Mouse (Mus musculus): ENCODE data around the gene Col23a1. TPM values are rescaled to one million over a fixed set of nuclear protein-coding genes. Genes with fewer than 3 reads are reported as not detected.
A peak's percentile ranks its signal among the peaks of the same experiment; 100 is the strongest.
"Not testable (repeated sequence)": the region's sequence is repeated elsewhere in the genome, so short reads cannot be mapped to it uniquely, and the experiment has no call there.

The Col23a1 gene
- total RNA-seq, 2 experiments from 2014 or later: 11.1 to 11.3 TPM

GRCm38 (mm10) chr11:51606447-51607095 lies 316.9 kb downstream of the Col23a1 start, which contains the start of gene Hnrnpab:
Gene Hnrnpab (minus strand): TSS chr11:51606847.
- DNase-seq (ENCODE audit: extremely low spot score in 1 of 2, low spot score in 2 of 2): peak; percentile 97
- H3K4me3 ChIP-seq: peak within 1 kb of the TSS; percentile 66
- intact Hi-C loops (cut with DNase I): loop anchor here (1.0 kb wide), 1 partner anchor 13 kb away; the partner anchor contains the start of gene Nhp2

GRCm38 (mm10) chr11:51607096-51607738 lies 317.5 kb downstream of the Col23a1 start:
- intact Hi-C loops (cut with DNase I): loop anchor here (1.0 kb wide), 1 partner anchor 12 kb away; the partner anchor contains the start of gene Nhp2
- no peak for DNase-seq (ENCODE audit: extremely low spot score in 1 of 2, low spot score in 2 of 2)

More at GRCm38 (mm10) chr11:51606447-51607095, 316.9 kb downstream of the Col23a1 start, which contains the start of gene Hnrnpab:
- peak within 1 kb of the TSS; percentile 80 for H3K27ac ChIP-seq
- no peak for TF ChIP-seq CTCF (IDR thresholded peaks at IDR 0.05)

GRCm38 (mm10) chr11:51609266-51609909 lies 319.7 kb downstream of the Col23a1 start:
- no peak for TF ChIP-seq CTCF (IDR thresholded peaks at IDR 0.05)
- Histone ChIP-seq H3K27ac (no peak overlapping the region), H3K4me3 (no peak overlapping the region)
- no peak for DNase-seq (ENCODE audit: extremely low spot score in 1 of 2, low spot score in 2 of 2)
- intact Hi-C loops (cut with DNase I): no loop called here

More at GRCm38 (mm10) chr11:51607096-51607738, 317.5 kb downstream of the Col23a1 start:
- Histone ChIP-seq H3K27ac (peak overlapping the region; percentile 75), H3K4me3 (peak overlapping the region; percentile 66)
- no peak for TF ChIP-seq CTCF (IDR thresholded peaks at IDR 0.05)

GRCm38 (mm10) chr11:51609940-51610339 lies 320.2 kb downstream of the Col23a1 start:
- H3K4me3 ChIP-seq; intact Hi-C loops (cut with DNase I); H3K27ac ChIP-seq; DNase-seq (ENCODE audit: extremely low spot score in 1 of 2, low spot score in 2 of 2): not testable (repeated sequence)

- no peak overlapping the region for H3K27ac ChIP-seq
- DNase-seq (ENCODE audit: extremely low spot score in 1 of 2, low spot score in 2 of 2): no peak
- no peak for TF ChIP-seq CTCF (IDR thresholded peaks at IDR 0.05)
- no peak overlapping the region for H3K4me3 ChIP-seq
- intact Hi-C loops (cut with DNase I): no loop called here
Observed at GRCm38 (mm10) chr11:51614256-51614655, 324.5 kb downstream of the Col23a1 start.

- intact Hi-C loops (cut with DNase I): loop anchor here (5.0 kb wide), 1 partner anchor 37 kb away; the partner anchor contains the start of genes D930048N14Rik and N4bp3
- DNase-seq (ENCODE audit: extremely low spot score in 1 of 2, low spot score in 2 of 2): no peak
- no peak for TF ChIP-seq CTCF (IDR thresholded peaks at IDR 0.05)
- H3K27ac ChIP-seq: peak overlapping the region; percentile 83
- peak overlapping the region; percentile 40 for H3K4me3 ChIP-seq
Observed at GRCm38 (mm10) chr11:51615129-51615528, 325.4 kb downstream of the Col23a1 start.

- peak overlapping the region; percentile 40 for H3K4me3 ChIP-seq
- peak overlapping the region; percentile 83 for H3K27ac ChIP-seq
- DNase-seq (ENCODE audit: extremely low spot score in 1 of 2, low spot score in 2 of 2): peak in 1 of 2 experiments; percentile 35
- intact Hi-C loops (cut with DNase I): loop anchor here (5.0 kb wide), 1 partner anchor 37 kb away; the partner anchor contains the start of genes D930048N14Rik and N4bp3
- TF ChIP-seq CTCF (IDR thresholded peaks at IDR 0.05): no peak
Observed at GRCm38 (mm10) chr11:51615601-51616000, 325.9 kb downstream of the Col23a1 start.

GRCm38 (mm10) chr11:51616113-51616512 lies 326.4 kb downstream of the Col23a1 start:
- intact Hi-C loops (cut with DNase I): loop anchor here (5.0 kb wide), 1 partner anchor 36 kb away; the partner anchor contains the start of genes D930048N14Rik and N4bp3
- not testable (repeated sequence) for DNase-seq (ENCODE audit: extremely low spot score in 1 of 2, low spot score in 2 of 2); H3K4me3 ChIP-seq; H3K27ac ChIP-seq

GRCm38 (mm10) chr11:51617693-51618092 lies 328.0 kb downstream of the Col23a1 start:
- Histone ChIP-seq H3K4me3 (no peak overlapping the region), H3K27ac (no peak overlapping the region)
- intact Hi-C loops (cut with DNase I): loop anchor here (1.0 to 5.0 kb wide), 2 partner anchors 35 to 64 kb away; partner anchors contain the start of genes D930048N14Rik and N4bp3
- DNase-seq (ENCODE audit: extremely low spot score in 1 of 2, low spot score in 2 of 2): peak; percentile 65 to 67
- TF ChIP-seq CTCF (IDR thresholded peaks at IDR 0.05): peak; percentile 82

GRCm38 (mm10) chr11:51618894-51619408 lies 329.2 kb downstream of the Col23a1 start:
- peak overlapping the region; percentile 77 for H3K4me3 ChIP-seq
- intact Hi-C loops (cut with DNase I): loop anchor here (1.0 to 5.0 kb wide), 2 partner anchors 12 to 33 kb away; partner anchors contain the start of genes D930048N14Rik and N4bp3
- DNase-seq (ENCODE audit: extremely low spot score in 1 of 2, low spot score in 2 of 2): no peak
- TF ChIP-seq CTCF (IDR thresholded peaks at IDR 0.05): no peak
- no peak overlapping the region for H3K27ac ChIP-seq

- intact Hi-C loops (cut with DNase I): loop anchor here (1.0 to 5.0 kb wide), 2 partner anchors 12 to 33 kb away; partner anchors contain the start of genes D930048N14Rik and N4bp3
- peak; percentile 85 to 90 for DNase-seq (ENCODE audit: extremely low spot score in 1 of 2, low spot score in 2 of 2)
- H3K4me3 ChIP-seq: peak within 1 kb of the TSS; percentile 77
- H3K27ac ChIP-seq: peak within 1 kb of the TSS; percentile 60; the same call in 1 of the 2 replicates
- TF ChIP-seq CTCF (IDR thresholded peaks at IDR 0.05): no peak; the same call in 1 of the 2 replicates
Observed at GRCm38 (mm10) chr11:51619409-51620060, 329.8 kb downstream of the Col23a1 start, which contains the start of gene Nhp2. Gene Nhp2 (plus strand): TSS chr11:51619735.

All from left cerebral cortex, adult 2 months (tissue).